Mouse (Mus musculus): ENCODE measurements around the gene Galk2.

DNA sequence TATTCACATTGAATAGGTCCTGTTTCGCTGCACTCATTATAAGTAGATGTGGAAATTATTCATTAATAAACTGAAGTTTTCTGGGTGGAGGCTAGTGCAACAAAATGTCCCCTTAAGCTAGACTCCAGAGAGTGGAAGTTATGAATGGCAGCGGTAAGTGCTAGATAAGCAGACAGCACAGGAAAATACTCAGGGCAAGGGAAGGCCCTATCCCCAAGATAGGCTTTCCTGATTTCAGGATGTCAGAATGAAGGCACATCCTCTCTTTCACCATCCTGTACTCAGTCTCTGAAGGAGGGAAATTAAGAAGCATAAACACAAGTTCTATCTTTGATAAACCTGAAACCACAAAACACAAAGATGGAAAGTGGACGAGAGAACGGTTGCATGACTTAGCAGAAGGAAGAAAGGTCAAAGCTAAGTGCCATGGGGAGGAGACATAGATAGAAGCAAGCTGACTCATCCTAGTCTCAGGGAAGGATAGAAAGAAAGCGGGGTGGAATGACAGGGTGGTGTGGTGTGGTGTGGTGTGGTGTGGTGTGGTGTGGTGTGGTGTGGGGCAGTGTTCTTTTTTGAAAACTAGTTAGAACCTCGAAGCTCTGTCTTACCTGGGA, 42.0 kb downstream of the Galk2 start:
- no peak for TF ChIP-seq POLR2A (IDR thresholded peaks at IDR 0.05; ENCODE audit: low read depth, low read length)
- no peak for TF ChIP-seq CTCF (conservative IDR thresholded peaks at IDR 0.05; ENCODE audit: insufficient read depth, insufficient read length, low read depth, low read length)

All from kidney, adult 2 months (tissue).